Mouse (Mus musculus) urinary bladder, postnatal 36 days (tissue): ENCODE results near the gene Mrps18c.

Experiments used
- DNase-seq, 2 experiments: peaks; one replicate each; pipeline ENCODE4 v3.0.0; 2022; ENCODE audit warnings: low spot score in 2 of 2, mixed read lengths in 1 of 2

The Mrps18c gene

DNA sequence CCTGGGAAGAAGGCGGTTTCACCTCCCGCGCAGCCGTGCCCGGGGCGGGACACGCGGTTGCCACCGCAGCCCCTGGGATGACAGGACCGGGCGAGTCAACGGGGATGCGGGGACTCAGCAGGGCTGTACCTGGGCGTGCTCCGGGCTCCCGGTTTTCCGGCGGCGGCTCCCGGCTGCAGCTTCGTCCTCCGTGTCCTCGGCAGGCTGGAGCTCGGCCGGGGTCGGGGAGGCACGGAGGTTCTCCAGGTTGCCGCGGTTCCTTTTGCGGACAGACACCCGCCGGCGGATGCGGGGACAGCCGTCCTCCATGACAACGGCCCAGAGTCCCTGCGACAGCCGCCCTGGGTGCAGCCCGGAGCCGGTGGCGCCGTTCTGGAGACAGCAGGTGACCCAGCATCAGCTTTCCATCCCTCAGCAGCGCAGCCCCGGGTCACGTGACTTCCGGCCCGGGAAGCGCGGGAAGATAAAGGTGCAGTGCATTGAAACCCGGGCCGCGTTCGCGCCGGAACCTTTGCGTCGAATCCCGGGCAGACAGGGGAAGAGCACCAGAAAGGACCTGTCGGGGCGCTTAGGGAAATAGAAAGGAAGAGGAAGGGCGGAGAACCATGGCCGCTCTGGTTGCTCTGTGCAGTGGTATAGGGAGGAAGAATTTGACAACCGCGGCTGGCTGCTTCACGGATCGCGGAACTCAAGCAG is at the start of gene Mrps18c, which contains the start of gene Helq:
TSS of gene Mrps18c (plus strand) at position 463 of the 696 bp plus-strand sequence.
TSS of gene Helq (minus strand) at position 434 of the 696 bp plus-strand sequence.
- DNase-seq = peak; percentile 86 to 87

DNA sequence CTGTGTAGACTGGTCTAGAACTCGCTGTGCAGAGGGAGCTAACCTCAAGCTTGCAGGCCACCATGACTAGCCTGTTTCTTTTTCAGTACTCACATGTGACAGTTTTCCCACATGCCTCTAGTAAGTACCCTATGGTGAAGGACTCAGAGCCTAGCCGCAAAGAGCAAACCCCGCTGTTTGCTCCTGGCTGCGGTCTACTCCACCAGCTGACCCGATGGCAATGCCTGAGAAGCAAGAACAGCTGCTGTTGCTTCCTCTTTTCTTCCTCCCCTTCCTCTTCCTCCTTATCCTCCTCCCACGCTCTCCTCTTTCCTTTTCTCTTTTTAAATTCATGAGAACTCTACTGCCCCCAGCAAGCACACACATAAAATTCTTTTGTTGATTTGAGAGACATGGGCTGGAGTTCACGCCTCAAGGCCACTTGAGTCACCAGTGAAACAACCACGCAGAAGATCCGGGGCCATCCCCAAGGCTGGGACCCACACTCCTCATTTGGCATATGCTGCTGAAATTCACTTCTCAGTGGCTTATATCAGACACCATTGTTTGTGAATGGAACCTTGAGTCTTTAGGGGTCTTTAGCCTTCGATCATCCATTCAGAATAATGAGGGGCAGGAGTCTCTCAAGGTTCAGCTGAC is 47.7 kb upstream of the Mrps18c start:
- no peak for DNase-seq

DNA sequence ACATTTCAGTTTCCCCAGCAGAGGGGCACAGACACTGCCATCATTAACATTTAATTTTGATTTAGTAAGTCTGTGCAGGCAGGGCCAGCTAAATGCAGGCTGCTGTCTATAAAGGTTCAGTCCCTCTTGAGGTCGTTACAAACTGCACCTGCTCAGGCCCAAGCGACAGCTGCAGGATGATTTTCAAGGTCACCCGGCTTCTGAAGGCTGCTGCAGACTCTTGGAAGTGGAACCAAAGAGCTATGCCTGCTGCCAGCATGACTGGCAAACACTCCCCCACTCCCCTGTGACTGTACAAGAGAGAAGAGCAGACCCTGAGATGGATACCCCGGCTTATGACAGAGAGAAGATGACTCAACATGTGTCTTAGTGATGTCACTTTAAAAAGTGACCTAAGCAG is 46.8 kb upstream of the Mrps18c start:
- DNase-seq = no peak

DNA sequence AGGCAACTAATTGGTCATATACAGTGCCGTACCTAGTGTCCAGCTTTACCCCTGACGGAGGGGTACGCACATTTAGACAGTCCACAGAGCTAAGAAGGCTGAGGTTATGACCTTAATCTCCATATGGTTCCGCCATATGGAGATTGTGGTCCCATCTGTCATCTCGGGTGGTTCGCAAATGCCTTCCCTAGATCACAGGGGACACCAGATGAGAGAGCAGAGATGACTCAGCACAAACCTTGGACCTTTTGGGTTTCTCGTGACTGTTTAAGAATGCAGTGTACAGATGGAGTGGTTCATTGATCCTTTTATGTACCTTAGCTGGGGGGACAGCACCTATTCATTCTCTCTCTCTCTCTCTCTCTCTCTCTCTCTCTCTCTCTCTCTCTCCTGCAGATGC is 45.0 kb upstream of the Mrps18c start:
- DNase-seq = no peak

DNA sequence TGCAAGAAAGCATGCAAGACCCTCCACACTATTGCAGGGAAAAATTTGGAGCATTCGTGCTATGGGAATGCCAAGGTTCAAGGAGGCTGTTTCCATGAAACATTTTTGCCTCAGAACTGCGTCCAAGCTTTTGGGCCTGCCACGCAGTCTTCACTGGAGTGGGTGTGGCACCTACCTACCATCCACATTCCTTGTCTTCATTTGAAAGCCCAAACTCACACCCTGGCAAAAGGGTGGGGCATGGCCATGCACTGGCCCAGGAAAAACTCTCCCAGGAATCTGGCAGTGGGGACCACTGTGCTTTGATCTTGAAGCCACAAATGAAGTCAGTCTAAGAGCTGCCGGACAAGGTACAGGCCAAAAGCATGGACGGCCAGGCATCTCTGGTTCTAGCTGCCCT is 40.3 kb upstream of the Mrps18c start:
- no peak for DNase-seq

DNA sequence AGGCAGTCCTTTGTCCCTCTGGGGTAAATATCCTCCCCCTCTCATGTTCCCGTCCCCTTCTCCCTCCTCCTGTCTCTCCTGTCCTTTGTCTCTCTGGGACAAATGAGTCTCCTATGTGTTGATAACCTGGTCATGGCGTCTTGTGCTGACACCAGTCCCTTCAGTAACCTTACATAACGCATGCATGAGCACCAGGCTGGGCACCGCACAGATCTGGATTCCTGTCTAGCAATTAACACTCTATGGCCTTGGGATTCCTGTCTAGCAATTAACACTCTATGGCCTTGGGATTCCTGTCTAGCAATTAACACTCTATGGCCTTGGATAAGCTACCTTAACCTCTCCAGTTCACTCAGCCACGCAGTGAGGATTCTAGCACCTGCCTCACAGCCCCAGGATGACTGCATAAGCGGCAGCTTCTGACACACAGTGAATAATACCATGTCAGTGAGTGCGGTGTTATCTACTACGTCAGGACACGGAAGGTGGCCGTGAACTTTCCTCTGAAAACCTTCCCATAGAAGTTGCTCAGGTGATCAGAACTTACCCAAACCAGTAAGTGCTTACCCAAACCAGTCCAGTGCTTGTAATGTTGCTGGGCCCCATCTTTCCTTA is 38.3 kb upstream of the Mrps18c start:
- DNase-seq = no peak

DNA sequence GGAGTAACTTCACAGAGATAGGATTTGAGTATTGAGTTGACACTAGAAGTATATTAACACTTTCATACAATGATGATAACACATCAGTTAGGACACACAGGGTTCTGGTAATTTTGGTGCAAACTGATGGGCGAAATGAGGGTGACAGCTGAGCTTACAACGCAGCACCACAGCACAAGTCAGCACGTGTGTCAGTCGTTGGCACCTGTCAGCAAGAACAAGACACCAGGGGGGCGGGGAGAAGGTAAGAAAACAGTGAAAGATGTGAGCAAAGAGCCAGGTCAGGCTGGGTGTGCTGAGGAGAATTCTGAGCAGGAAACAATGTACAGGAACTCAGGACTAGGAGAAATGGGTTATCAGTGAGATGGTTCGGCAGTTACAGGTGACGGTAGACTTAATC is 36.7 kb upstream of the Mrps18c start:
- no peak for DNase-seq

DNA sequence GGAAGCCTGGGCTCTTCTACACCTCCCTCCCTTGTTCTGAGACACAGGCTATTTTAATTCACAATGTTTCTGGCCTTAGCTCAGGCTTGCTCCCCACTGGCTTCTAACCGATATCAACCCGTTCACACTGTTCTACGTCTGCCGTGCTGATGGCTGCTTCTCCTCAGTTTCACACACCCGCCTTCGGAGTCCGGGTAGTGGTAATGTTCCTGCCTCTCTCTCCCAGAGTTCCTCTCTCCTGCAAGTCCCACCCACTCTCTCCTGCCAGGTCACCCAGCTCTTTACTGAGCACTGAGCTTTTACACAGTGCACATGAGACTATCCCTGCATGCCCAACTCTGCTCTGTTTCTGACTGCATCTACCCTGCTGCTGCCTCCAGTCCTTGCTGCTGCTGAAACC is 32.4 kb upstream of the Mrps18c start:
- DNase-seq = no peak

DNA sequence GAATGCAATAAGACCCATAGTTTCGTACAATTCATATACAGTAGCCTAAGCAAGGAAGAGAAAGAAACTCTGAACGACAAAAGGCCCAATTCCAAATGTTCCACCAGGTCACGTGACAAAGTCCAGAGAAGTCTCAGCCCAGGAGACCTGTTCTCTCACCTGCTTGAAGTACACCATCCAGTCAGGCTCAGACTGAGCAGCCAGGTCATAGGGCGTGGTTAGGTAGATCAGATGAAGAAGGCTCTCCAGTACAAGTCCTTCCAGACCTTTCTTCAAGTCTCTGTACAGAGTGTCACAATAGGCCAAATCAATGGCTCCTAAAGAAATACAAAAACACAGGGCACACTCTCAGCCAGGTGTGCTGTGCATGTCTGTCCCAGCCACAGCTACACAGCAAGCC is 26.9 kb upstream of the Mrps18c start:
- DNase-seq = no peak

DNA sequence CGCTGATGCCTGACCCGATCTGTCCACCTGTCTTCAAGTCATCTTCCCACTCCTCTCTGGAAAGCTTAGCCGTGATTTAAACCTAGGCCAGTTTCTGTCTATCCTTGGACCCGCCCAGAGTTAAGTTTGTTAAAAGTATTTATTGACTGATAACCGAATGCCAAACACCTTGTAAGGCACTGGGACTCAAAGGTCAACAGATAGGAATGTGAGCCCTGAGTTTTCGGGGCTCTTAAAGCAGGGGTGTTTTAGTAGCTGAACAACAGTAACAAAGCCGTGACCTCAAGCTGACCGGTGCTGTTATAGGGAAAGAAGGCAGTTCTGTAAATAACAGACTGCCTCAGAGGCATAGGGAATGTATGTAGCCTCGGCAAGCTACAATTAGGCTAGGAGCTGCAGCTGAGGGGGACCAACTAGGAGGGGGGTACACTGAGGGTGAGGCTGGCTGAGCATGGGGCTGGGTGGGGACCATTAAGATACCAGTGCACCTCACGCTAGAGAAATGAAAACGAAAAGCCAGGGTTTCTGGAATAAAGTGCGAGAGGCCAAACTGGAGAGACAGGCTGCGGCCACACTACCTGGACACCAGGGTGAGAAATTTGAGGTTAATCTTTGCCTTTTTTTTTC is 22.5 kb upstream of the Mrps18c start:
- no peak for DNase-seq

DNA sequence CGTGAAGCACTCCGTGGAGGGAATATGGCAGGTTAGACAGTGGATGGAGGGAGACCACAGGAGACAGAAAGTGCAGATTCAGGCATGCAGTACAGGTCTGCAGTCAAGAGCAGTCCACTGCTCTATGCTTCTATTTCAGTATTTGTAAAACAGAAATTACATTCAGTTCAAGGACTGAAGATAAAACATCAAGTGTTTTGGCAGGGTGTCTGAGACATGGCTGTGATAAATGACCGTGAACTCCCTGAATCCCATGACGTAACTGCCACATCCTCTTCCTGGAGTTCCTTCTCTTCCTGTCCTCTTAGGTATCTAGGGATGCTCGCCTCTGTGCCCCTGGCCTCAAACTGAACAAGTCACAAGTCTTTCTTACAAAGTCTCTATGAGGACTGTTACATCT is 21.5 kb upstream of the Mrps18c start:
- DNase-seq = no peak

DNA sequence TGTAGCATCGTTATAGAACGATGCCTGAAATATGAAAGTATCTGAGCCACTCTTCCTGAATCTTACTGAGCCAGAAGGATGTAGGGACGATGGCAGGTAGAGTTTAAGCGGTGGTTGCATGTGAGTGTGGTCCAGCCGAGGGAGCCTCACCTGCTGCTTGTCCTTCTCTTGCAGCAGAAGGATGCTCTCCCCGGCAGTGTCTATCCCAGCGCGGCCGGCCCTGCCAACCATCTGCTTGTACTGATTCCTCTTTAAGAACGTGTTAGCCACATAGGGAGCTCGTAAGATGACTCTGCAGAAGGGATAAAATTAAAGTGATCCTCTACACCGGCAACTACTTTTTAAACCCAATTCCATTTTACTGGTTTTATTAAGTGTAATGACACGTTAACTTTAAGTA is 19.4 kb upstream of the Mrps18c start:
- DNase-seq = no peak

DNA sequence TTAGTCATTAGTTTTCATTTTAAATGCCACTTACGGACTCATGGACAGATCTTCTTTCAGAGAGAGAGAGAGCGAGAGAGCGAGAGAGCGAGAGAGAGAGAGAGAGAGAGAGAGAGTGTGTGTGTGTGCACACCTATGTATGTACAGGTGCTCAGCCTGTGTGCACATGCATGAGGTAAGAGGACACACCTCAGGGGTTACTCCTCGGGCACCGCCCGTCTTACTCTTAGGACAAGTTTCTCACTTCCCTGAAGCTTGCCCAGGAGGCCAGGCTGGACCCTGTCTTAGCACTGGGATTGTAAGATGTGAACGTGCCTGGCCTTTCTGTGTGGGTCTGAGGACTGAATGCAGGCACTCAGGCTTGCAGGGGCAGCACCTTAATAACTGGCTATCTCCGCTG is 10.9 kb upstream of the Mrps18c start:
- DNase-seq = no peak

DNA sequence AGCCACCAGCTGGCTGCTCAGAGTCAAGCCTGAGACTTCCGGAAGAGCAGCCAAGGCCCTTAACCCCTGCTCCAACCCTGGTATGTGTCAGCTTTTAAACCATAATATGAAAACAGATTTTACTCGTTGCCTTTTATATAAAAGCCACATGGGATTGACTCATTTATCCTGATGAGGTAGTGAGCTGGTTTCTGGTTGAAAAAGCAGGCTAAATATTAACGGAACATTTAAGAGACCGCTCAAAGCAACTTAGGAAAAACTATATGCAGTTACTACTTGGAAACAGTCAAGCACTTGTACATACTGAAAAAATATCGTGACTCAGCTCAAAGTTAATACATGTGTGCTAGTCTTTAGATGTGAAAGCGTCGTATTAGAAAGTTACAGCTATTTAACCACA is 6.2 kb upstream of the Mrps18c start:
- DNase-seq = no peak

DNA sequence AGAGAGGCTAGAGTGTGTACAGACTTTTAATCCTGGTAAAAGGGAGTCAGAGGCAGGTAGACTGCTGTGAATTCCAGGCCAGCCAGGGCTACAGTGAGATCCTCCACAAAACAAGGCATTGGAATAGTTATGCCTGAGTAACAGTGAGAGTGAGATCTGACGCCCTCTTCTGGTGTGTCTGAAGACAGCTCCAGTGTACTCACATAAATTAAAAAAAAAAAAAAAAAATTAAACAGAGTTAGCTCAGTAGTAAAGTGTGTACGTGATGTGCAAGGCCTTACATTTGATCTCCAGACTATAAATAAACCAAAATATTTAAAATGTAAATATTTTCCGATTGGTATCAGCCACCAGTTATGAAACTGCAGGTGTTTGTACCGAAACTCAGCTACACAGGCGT is 4.3 kb upstream of the Mrps18c start:
- no peak for DNase-seq

DNA sequence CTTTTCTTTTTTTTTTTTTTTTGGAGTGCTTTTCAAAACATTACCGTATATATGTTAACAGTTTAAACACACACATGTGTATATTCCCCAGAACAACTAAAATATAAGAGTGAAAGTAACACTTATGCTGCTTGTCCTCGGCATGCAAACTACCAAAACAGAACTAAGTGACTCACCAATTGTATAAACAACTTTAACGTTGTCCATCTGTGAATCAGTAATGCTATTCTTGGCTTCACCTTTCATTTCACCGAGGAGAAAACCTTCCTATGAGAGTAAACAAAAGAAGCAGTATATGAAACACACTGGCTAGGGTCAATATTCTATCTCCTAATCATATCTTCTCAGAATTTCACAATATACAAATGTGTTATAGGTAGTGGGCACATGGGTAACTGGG is 19.9 kb downstream of the Mrps18c start:
- no peak for DNase-seq

DNA sequence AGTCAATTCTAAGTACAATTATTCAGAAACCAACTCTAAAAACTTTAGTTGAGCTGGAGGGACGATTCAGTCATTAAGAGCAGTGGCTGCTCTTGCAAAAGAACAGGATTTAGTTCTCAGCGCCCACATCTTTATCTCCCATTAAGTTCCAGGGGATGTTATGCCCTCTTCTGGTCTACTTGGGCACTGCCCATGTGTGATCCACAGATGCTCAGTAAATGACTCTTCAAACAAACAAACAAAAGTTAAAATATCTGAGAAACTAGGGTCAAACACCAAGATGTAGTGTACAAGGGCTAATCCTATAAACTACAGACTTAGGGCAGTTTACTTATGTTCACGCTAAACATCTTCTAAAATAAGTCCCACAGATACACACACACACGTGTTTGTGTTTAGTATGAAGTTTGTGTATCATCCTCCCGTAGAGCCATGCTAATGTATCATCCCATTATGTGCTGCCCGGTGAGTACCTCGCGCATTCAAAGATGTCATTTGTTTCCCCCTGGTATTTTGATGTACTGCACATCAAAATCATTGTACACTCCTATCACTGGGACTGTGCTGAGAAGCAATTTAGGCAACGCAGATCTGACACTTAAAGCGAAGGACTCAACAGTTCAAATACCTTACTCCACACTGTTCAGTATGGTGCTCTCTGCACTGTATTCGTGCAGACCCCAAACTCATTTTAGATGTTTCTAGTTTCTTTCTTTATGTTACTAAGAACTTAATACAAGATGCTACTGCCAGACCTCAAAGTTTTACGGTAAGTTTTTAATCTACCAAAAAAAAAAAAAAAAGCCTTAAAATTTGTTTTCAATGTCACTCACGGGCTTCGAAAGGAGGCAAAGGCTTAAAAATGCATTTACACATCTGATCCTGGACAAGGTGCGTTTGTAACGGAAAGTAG is 21.4 kb downstream of the Mrps18c start:
- no peak for DNase-seq

DNA sequence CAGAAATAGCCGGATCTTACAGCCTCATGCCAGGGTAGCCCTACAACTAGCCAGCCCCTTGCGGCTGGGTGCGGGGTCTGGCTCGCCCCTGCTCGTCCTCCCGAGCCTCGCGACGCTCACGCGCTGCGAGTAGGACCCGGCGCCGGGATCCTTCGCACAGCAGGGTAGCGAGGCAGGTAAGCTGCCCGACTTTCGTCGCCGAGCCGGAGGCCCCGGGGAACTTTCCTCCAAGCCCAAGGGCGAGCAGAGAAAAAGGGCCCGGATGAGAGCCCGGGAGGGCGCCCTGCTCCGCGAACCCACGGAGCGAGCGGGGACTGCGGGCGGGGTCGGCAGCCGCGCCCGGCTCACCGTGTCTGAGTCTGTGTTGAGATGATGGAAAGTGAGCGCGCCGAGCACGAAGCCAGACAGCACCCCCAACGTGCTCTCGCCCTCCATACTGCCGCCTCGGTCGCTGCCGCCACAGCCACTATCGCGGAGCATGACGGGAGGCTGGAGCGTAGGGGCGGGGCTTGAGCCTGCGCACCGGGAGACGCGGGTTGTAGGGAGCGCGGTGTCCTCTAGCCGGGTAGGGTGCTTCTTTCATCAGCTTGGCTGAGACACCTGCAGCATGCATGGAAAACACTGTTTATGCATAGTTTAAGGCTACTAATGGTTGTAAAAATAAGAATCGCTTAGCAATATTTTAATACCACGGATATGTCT is 22.2 kb downstream of the Mrps18c start, which contains the start of gene Abraxas1:
TSS of gene Abraxas1 (minus strand) at position 483 of the 702 bp plus-strand sequence.
- DNase-seq = peak; percentile 78 to 87

DNA sequence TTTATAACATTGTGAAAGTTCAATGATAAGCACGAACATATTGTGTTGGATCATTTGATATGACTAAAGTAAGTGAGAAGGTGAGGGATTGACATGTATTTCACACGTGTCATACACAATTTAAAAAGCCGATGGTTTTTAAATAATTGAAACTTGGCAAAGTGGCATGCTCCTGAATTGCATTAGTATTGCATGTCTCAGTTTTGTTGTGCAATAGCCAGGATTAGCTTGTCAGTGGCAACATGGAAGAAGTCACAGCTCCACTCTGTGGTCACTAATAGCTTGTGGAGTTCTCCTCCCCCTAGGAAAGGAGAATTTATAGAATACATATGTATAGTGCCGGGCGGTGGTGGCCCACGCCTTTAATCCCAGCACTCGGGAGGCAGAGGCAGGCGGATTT is 22.9 kb downstream of the Mrps18c start:
- DNase-seq = no peak

DNA sequence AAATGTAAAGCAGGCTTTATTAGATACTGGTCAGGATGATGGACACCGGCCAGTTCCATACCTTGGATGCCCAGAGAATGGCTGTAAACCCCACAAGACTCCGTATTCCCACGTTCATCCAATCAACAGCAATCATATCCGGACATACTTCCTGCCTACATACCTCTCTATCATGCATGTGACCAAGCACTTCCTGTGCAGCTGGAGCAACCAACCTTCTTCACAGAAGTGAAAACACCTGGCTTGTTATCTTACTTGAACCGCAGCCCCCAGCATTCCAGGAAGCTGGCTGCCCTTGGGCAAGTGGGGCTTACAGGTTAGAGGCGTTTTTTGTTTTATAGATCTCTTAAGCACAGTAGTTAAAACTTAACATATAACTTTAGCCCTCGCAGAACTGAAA is 24.4 kb downstream of the Mrps18c start:
- no peak for DNase-seq

DNA sequence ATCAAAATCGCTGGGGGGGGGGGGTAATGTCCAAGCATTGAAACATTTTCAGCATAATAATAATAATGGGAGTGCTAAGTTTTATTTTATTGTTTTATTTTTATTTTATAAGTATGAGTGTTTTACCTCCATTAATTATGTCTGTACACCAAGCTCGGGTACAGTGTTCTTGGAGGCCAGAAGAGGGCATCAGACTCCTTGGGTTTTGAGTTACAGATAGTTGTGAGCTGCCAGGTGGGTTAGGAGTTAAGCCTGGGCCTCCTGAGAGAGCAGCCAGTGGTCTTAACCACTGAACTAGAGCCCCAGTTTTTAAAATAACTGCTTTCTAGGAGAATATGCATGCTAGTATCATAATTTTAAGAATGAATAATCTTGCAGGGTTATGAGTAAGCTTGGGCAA is 27.5 kb downstream of the Mrps18c start:
- no peak for DNase-seq
